Mouse (Mus musculus): ENCODE data around the gene Mettl9. TPM values are rescaled to one million over a fixed set of nuclear protein-coding genes. Genes with fewer than 3 reads are reported as not detected.

Mettl9 gene
- polyA plus RNA-seq, 1 experiment from 2014 or later: 69.7 TPM

DNA sequence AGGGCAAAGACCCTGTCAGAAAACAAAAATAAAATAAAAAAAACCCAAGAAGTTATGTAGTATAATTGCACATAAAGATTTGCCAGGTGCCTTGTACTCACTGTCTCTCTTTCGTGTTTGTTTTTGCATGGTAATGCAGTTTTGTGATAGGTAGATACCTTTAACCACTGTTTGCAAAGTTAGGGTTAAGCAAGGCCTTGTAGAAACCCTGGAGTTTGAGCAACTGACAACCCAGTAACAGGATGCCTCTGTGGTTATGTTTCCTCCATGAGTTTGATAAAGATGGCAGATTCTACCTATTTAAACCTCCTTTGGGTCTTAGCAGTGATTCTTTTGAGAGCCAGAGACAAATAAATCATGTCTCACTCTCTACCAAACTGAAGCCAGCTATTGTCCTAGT is 9.3 kb downstream of the Mettl9 start:
- H3K4me1 ChIP-seq (ENCODE audit: insufficient read depth, low read depth, low read length): peaks cover 11% of the 10 kb centered on the region; the same call in 1 of the 2 replicates
- H3K27me3 ChIP-seq (replicated peaks; ENCODE audit: insufficient read depth, low read length): no peaks in the 10 kb centered on the region
- TF ChIP-seq EP300 (IDR thresholded peaks at IDR 0.05) (no peak), CTCF (IDR thresholded peaks at IDR 0.05) (no peak)
- H3K9ac ChIP-seq (replicated peaks; ENCODE audit: low read depth): no peak overlapping the region
- ATAC-seq (no peak), DNase-seq (ENCODE audit: low spot score) (no peak)
- no peak overlapping the region for H3K4me3 ChIP-seq (ENCODE audit: low read depth, low read length)
- no peak overlapping the region for H3K27ac ChIP-seq (ENCODE audit: low read length)
- no peaks in the 10 kb centered on the region for H3K9me3 ChIP-seq (ENCODE audit: low read length)
- H3K4me2 ChIP-seq (replicated peaks; ENCODE audit: low read depth, low read length): no peak overlapping the region
- no peaks in the 10 kb centered on the region for H3K36me3 ChIP-seq (ENCODE audit: insufficient read depth, low read length)
- 85% methylated on average over 1 of the region's 1 CpGs for WGBS

DNA sequence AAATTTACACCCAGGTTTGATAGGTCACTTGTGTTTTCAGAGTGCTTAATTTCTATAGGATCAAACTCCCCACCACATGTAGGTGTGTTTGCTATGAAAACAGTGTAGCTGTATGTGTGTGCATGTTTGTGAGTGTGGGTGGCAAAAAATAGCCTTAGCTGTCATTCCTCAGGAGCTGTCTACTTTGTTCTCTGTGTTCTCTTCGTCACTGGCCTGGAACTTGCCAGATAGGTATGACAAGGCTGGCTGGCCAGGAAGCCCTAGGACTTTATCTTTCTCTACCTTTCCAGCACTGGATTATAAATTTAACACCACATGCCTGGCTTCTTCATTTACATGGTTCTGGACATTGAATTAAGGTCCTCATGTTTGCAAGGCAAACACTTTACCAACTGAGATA is 10.0 kb downstream of the Mettl9 start:
- Histone ChIP-seq H3K4me3 (ENCODE audit: low read depth, low read length) (no peak overlapping the region), H3K4me2 (replicated peaks; ENCODE audit: low read depth, low read length) (no peak overlapping the region), H3K36me3 (ENCODE audit: insufficient read depth, low read length) (no peaks in the 10 kb centered on the region), H3K27ac (ENCODE audit: low read length) (no peak overlapping the region), H3K27me3 (replicated peaks; ENCODE audit: insufficient read depth, low read length) (no peaks in the 10 kb centered on the region), H3K9me3 (ENCODE audit: low read length) (no peaks in the 10 kb centered on the region), H3K9ac (replicated peaks; ENCODE audit: low read depth) (no peak overlapping the region), H3K4me1 (ENCODE audit: insufficient read depth, low read depth, low read length) (peaks cover 11% of the 10 kb centered on the region; the same call in 1 of the 2 replicates)
- WGBS: 85% methylated on average over 1 of the region's 1 CpGs
- no peak for TF ChIP-seq EP300 (IDR thresholded peaks at IDR 0.05)
- no peak for TF ChIP-seq CTCF (IDR thresholded peaks at IDR 0.05)
- ATAC-seq (no peak), DNase-seq (ENCODE audit: low spot score) (no peak)

DNA sequence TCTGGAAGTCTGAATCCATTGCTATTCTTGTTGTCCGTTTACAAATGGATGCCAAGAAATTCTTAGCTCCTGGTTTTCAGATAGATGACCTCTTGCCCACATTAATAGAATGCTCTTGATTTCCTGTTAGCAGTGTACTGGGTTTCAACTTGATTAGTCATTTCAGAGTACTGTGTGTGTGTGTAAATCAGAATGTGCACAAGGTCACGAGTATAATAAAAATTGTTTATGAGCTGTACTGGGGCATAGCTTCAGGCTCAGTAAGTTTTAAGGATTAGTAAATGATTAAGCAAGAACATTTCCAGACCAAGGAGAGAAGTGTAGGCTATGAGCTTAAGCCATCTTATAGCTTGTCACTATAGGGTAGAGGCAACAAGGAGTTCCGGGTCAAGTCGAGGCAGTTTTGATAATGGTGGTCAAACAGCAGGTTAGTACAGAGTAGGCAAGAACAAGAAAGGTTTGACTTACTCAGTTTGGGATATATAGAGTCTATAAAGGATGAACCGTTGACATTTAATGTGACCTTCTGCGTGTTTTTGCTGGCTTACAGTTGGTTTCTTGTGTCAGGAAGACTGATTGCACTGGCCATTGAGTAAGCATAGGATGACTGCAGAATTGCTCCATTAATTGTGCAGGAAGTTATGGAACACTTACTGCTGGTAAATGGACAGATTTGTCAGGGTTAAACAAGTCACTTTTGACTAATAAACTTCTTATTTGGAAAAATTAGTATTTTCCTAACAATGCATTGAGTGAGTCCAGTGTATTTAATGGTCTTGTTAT is 11.6 kb downstream of the Mettl9 start:
- Histone ChIP-seq H3K9me3 (ENCODE audit: low read length) (no peaks in the 10 kb centered on the region), H3K9ac (replicated peaks; ENCODE audit: low read depth) (no peak overlapping the region), H3K36me3 (ENCODE audit: insufficient read depth, low read length) (no peaks in the 10 kb centered on the region), H3K4me1 (ENCODE audit: insufficient read depth, low read depth, low read length) (peaks cover 11% of the 10 kb centered on the region; the same call in 1 of the 2 replicates), H3K27ac (ENCODE audit: low read length) (no peak overlapping the region), H3K4me3 (ENCODE audit: low read depth, low read length) (no peak overlapping the region), H3K4me2 (replicated peaks; ENCODE audit: low read depth, low read length) (no peak overlapping the region), H3K27me3 (replicated peaks; ENCODE audit: insufficient read depth, low read length) (no peaks in the 10 kb centered on the region)
- TF ChIP-seq EP300 (IDR thresholded peaks at IDR 0.05): no peak
- TF ChIP-seq CTCF (IDR thresholded peaks at IDR 0.05): no peak
- ATAC-seq (no peak; the same call in 1 of the 2 replicates), DNase-seq (ENCODE audit: low spot score) (peak; percentile 29)
- 69% methylated on average over 6 of the region's 6 CpGs for WGBS

DNA sequence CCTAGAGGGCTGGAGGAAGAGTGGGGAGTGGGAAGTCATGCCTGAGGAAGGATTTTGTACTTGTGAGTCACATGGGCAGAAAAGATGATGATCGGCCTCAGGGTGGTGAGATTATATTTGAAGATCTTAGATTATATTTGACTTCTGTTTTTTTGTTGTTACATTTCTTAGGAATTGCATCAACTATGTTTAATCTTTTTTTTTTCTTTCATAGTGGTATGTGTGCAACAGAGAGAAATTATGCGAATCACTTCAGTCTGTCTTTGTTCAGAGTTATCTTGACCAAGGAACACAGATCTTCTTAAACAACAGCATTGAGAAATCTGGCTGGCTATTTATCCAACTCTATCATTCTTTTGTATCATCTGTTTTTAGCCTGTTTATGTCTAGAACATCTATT is 13.4 kb downstream of the Mettl9 start:
- no peaks in the 10 kb centered on the region for H3K9me3 ChIP-seq (ENCODE audit: low read length)
- H3K4me3 ChIP-seq (ENCODE audit: low read depth, low read length): no peak overlapping the region
- H3K4me1 ChIP-seq (ENCODE audit: insufficient read depth, low read depth, low read length): peaks cover 7% of the 10 kb centered on the region
- DNase-seq (ENCODE audit: low spot score) (no peak), ATAC-seq (no peak)
- H3K27me3 ChIP-seq (replicated peaks; ENCODE audit: insufficient read depth, low read length): no peaks in the 10 kb centered on the region
- TF ChIP-seq EP300 (IDR thresholded peaks at IDR 0.05): no peak
- no peak for TF ChIP-seq CTCF (IDR thresholded peaks at IDR 0.05)
- no peak overlapping the region for H3K9ac ChIP-seq (replicated peaks; ENCODE audit: low read depth)
- 79% methylated on average over 2 of the region's 2 CpGs for WGBS
- H3K36me3 ChIP-seq (ENCODE audit: insufficient read depth, low read length): no peaks in the 10 kb centered on the region
- no peak overlapping the region for H3K4me2 ChIP-seq (replicated peaks; ENCODE audit: low read depth, low read length)
- H3K27ac ChIP-seq (ENCODE audit: low read length): no peak overlapping the region

DNA sequence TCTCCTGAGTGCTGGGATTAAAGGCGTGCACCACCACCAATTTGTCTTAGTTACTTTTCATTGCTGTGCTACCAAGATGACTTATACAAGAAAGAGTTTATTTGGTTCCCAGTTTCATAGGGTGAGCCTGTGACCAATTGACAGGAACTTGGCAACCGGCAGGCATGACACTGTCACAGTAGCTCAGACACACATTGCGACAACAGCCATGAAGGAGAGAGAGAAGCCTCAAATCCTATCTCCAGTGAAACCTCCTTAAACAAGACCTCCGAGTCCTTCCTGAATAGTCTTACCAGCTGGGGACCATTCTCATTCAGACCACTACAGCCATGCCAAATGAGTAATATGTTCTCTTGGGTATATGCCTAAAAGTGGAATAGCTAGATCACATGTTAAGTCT is 18.8 kb downstream of the Mettl9 start:
- ATAC-seq: peak; percentile 88
- Histone ChIP-seq H3K36me3 (ENCODE audit: insufficient read depth, low read length) (peaks cover 3% of the 10 kb centered on the region; the same call in 1 of the 2 replicates), H3K9ac (replicated peaks; ENCODE audit: low read depth) (no peak overlapping the region), H3K4me1 (ENCODE audit: insufficient read depth, low read depth, low read length) (no peaks in the 10 kb centered on the region; the same call in 1 of the 2 replicates), H3K9me3 (ENCODE audit: low read length) (no peaks in the 10 kb centered on the region), H3K4me3 (ENCODE audit: low read depth, low read length) (no peak overlapping the region), H3K4me2 (replicated peaks; ENCODE audit: low read depth, low read length) (no peak overlapping the region), H3K27ac (ENCODE audit: low read length) (no peak overlapping the region), H3K27me3 (replicated peaks; ENCODE audit: insufficient read depth, low read length) (no peaks in the 10 kb centered on the region)
- TF ChIP-seq CTCF (IDR thresholded peaks at IDR 0.05): no peak
- no peak for TF ChIP-seq EP300 (IDR thresholded peaks at IDR 0.05)
- DNase-seq (ENCODE audit: low spot score): peak; percentile 79
- 57% methylated on average over 4 of the region's 4 CpGs for WGBS

DNA sequence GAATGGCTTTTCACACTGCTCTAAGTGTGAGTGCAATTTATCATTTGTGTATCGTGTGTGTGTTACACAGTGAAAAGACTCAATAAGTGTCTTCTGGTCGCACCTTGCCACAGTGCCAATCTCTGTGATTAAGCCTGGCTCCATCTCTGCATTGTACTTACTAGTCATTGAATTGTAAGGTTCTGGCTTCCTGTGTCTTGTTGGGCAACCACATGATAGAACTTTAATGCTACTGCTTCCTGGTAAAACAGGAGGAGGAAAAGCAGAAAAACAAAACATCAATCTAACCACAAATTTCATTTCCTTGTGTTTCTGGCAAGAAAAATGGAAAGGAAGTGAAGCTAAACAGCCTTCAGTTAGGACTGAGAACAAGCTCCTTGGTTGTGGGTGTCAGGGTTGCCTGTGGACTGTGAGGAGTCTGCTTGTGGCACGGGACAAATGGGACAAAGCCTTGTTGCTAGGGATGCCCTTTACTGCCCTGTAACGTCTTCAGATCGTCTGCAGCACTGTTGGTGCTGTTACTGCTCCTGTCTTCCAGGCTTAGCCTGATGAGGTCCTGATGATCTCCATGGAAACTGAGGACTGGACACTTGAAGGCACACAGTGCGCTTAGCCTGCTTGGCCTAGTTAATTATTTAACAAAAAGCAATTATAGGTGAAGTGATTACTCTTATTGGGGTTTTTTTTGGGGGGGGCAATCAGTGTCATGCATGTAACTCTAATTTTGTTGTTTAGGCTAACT is 25.4 kb downstream of the Mettl9 start:
- Histone ChIP-seq H3K27me3 (replicated peaks; ENCODE audit: insufficient read depth, low read length) (no peaks in the 10 kb centered on the region), H3K4me1 (ENCODE audit: insufficient read depth, low read depth, low read length) (no peaks in the 10 kb centered on the region), H3K27ac (ENCODE audit: low read length) (no peak overlapping the region), H3K4me3 (ENCODE audit: low read depth, low read length) (no peak overlapping the region), H3K36me3 (ENCODE audit: insufficient read depth, low read length) (peaks cover 3% of the 10 kb centered on the region; the same call in 1 of the 2 replicates), H3K4me2 (replicated peaks; ENCODE audit: low read depth, low read length) (no peak overlapping the region), H3K9me3 (ENCODE audit: low read length) (no peaks in the 10 kb centered on the region), H3K9ac (replicated peaks; ENCODE audit: low read depth) (no peak overlapping the region)
- WGBS: 42% methylated on average over 6 of the region's 6 CpGs
- DNase-seq (ENCODE audit: low spot score): no peak
- ATAC-seq: no peak; the same call in none of the 2 replicates
- TF ChIP-seq EP300 (IDR thresholded peaks at IDR 0.05) (no peak), CTCF (IDR thresholded peaks at IDR 0.05) (no peak)

Data from lung, postnatal 0 days (tissue).